Mouse (Mus musculus): Measurements from ENCODE around the gene Fyn. TPM values are rescaled to one million over a fixed set of nuclear protein-coding genes. Genes with fewer than 3 reads are reported as not detected.

Gene Fyn
- polyA plus RNA-seq, 1 experiment from 2014 or later, result 18.0 TPM

- WGBS, result 63% methylated on average over 5 of the region's 5 CpGs
- Histone ChIP-seq H3K27me3 (replicated peaks) (no peaks in the 10 kb centered on the region), H3K4me3 (no peak overlapping the region), H3K9me3 (replicated peaks) (no peaks in the 10 kb centered on the region), H3K4me1 (replicated peaks) (peaks cover 45% of the 10 kb centered on the region), H3K36me3 (no peaks in the 10 kb centered on the region), H3K27ac (ENCODE audit: poor library complexity, severe bottlenecking) (no peak overlapping the region), H3K4me2 (no peak overlapping the region), H3K9ac (no peak overlapping the region)
- ATAC-seq (ENCODE audit: insufficient number of reproducible peaks, low FRiP score), result no peak
These were observed 93.3 kb downstream of the Fyn start for GRCm38 (mm10) chr10:39461909-39462308.

GRCm38 (mm10) chr10:39462711-39463110 lies 94.1 kb downstream of the Fyn start:
- Histone ChIP-seq H3K9me3 (replicated peaks) (no peaks in the 10 kb centered on the region), H3K4me2 (no peak overlapping the region), H3K27ac (ENCODE audit: poor library complexity, severe bottlenecking) (no peak overlapping the region), H3K4me1 (replicated peaks) (peaks cover 49% of the 10 kb centered on the region), H3K27me3 (replicated peaks) (no peaks in the 10 kb centered on the region), H3K9ac (no peak overlapping the region), H3K36me3 (no peaks in the 10 kb centered on the region), H3K4me3 (no peak overlapping the region)
- no peak for ATAC-seq (ENCODE audit: insufficient number of reproducible peaks, low FRiP score)
- 42% methylated on average over 8 of the region's 8 CpGs for WGBS

GRCm38 (mm10) chr10:39464383-39464782 lies 95.7 kb downstream of the Fyn start:
- Histone ChIP-seq H3K36me3 (no peaks in the 10 kb centered on the region), H3K9me3 (replicated peaks) (no peaks in the 10 kb centered on the region), H3K9ac (no peak overlapping the region), H3K27ac (ENCODE audit: poor library complexity, severe bottlenecking) (no peak overlapping the region), H3K4me3 (no peak overlapping the region), H3K4me2 (no peak overlapping the region), H3K4me1 (replicated peaks) (peaks cover 45% of the 10 kb centered on the region), H3K27me3 (replicated peaks) (no peaks in the 10 kb centered on the region)
- 87% methylated on average over 5 of the region's 5 CpGs for WGBS
- ATAC-seq (ENCODE audit: insufficient number of reproducible peaks, low FRiP score), result no peak

GRCm38 (mm10) chr10:39467317-39467716 lies 98.7 kb downstream of the Fyn start:
- no peak overlapping the region for H3K4me3 ChIP-seq
- H3K27me3 ChIP-seq (replicated peaks), result no peaks in the 10 kb centered on the region
- no peak overlapping the region for H3K27ac ChIP-seq (ENCODE audit: poor library complexity, severe bottlenecking)
- no peaks in the 10 kb centered on the region for H3K36me3 ChIP-seq
- no peak overlapping the region for H3K4me2 ChIP-seq
- H3K9ac ChIP-seq, result no peak overlapping the region
- ATAC-seq (ENCODE audit: insufficient number of reproducible peaks, low FRiP score), result no peak
- no peaks in the 10 kb centered on the region for H3K9me3 ChIP-seq (replicated peaks)
- H3K4me1 ChIP-seq (replicated peaks), result peaks cover 36% of the 10 kb centered on the region
- 58% methylated on average over 6 of the region's 6 CpGs for WGBS

- WGBS, result 86% methylated on average over 7 of the region's 7 CpGs
- Histone ChIP-seq H3K9ac (no peak overlapping the region), H3K36me3 (no peaks in the 10 kb centered on the region), H3K4me1 (replicated peaks) (peaks cover 31% of the 10 kb centered on the region), H3K4me2 (no peak overlapping the region), H3K9me3 (replicated peaks) (no peaks in the 10 kb centered on the region), H3K4me3 (no peak overlapping the region), H3K27me3 (replicated peaks) (no peaks in the 10 kb centered on the region), H3K27ac (ENCODE audit: poor library complexity, severe bottlenecking) (no peak overlapping the region)
- ATAC-seq (ENCODE audit: insufficient number of reproducible peaks, low FRiP score), result no peak
These were observed 99.2 kb downstream of the Fyn start for GRCm38 (mm10) chr10:39467821-39468220.

- 87% methylated on average over 3 of the region's 3 CpGs for WGBS
- Histone ChIP-seq H3K9me3 (replicated peaks) (no peaks in the 10 kb centered on the region), H3K4me1 (replicated peaks) (peaks cover 29% of the 10 kb centered on the region), H3K9ac (no peak overlapping the region), H3K27ac (ENCODE audit: poor library complexity, severe bottlenecking) (no peak overlapping the region), H3K4me2 (no peak overlapping the region), H3K4me3 (no peak overlapping the region), H3K36me3 (no peaks in the 10 kb centered on the region), H3K27me3 (replicated peaks) (no peaks in the 10 kb centered on the region)
- no peak for ATAC-seq (ENCODE audit: insufficient number of reproducible peaks, low FRiP score)
These were observed 99.9 kb downstream of the Fyn start for GRCm38 (mm10) chr10:39468576-39468975.

GRCm38 (mm10) chr10:39469341-39469740 lies 100.7 kb downstream of the Fyn start:
- ATAC-seq (ENCODE audit: insufficient number of reproducible peaks, low FRiP score), result no peak
- Histone ChIP-seq H3K27me3 (replicated peaks) (no peaks in the 10 kb centered on the region), H3K4me3 (no peak overlapping the region)

GRCm38 (mm10) chr10:39470321-39470720 lies 101.7 kb downstream of the Fyn start:
- H3K4me1 ChIP-seq (replicated peaks), result peaks cover 26% of the 10 kb centered on the region
- 82% methylated on average over 7 of the region's 7 CpGs for WGBS
- H3K36me3 ChIP-seq, result no peaks in the 10 kb centered on the region
- H3K27ac ChIP-seq (ENCODE audit: poor library complexity, severe bottlenecking), result no peak overlapping the region
- ATAC-seq (ENCODE audit: insufficient number of reproducible peaks, low FRiP score), result no peak
- H3K27me3 ChIP-seq (replicated peaks), result no peaks in the 10 kb centered on the region
- no peak overlapping the region for H3K4me3 ChIP-seq
- no peaks in the 10 kb centered on the region for H3K9me3 ChIP-seq (replicated peaks)
- no peak overlapping the region for H3K4me2 ChIP-seq
- H3K9ac ChIP-seq, result no peak overlapping the region

More at GRCm38 (mm10) chr10:39469341-39469740, 100.7 kb downstream of the Fyn start:
- Histone ChIP-seq H3K4me2 (no peak overlapping the region), H3K9me3 (replicated peaks) (no peaks in the 10 kb centered on the region), H3K27ac (ENCODE audit: poor library complexity, severe bottlenecking) (no peak overlapping the region), H3K4me1 (replicated peaks) (peaks cover 29% of the 10 kb centered on the region), H3K9ac (no peak overlapping the region), H3K36me3 (no peaks in the 10 kb centered on the region)
- whole genome bisulfite sequencing, result 65% methylated on average over 7 of the region's 7 CpGs

- Histone ChIP-seq H3K36me3 (no peaks in the 10 kb centered on the region), H3K27ac (ENCODE audit: poor library complexity, severe bottlenecking) (no peak overlapping the region), H3K4me2 (no peak overlapping the region), H3K9ac (no peak overlapping the region), H3K4me1 (replicated peaks) (peaks cover 26% of the 10 kb centered on the region), H3K27me3 (replicated peaks) (no peaks in the 10 kb centered on the region), H3K9me3 (replicated peaks) (no peaks in the 10 kb centered on the region), H3K4me3 (no peak overlapping the region)
- no peak for ATAC-seq (ENCODE audit: insufficient number of reproducible peaks, low FRiP score)
- WGBS, result 80% methylated on average over 7 of the region's 7 CpGs
These were observed 102.5 kb downstream of the Fyn start for GRCm38 (mm10) chr10:39471040-39471713.

- Histone ChIP-seq H3K27ac (ENCODE audit: poor library complexity, severe bottlenecking) (no peak overlapping the region), H3K4me2 (no peak overlapping the region)
- WGBS, result 70% methylated on average over 15 of the region's 15 CpGs
These were observed 103.3 kb downstream of the Fyn start for GRCm38 (mm10) chr10:39471714-39472531.

GRCm38 (mm10) chr10:39472923-39473322 lies 104.3 kb downstream of the Fyn start:
- no peak for ATAC-seq (ENCODE audit: insufficient number of reproducible peaks, low FRiP score)
- Histone ChIP-seq H3K27ac (ENCODE audit: poor library complexity, severe bottlenecking) (no peak overlapping the region), H3K4me3 (no peak overlapping the region), H3K9ac (no peak overlapping the region), H3K9me3 (replicated peaks) (no peaks in the 10 kb centered on the region), H3K4me1 (replicated peaks) (peaks cover 21% of the 10 kb centered on the region), H3K36me3 (no peaks in the 10 kb centered on the region), H3K4me2 (no peak overlapping the region), H3K27me3 (replicated peaks) (no peaks in the 10 kb centered on the region)
- WGBS, result 77% methylated on average over 7 of the region's 7 CpGs

More at GRCm38 (mm10) chr10:39471714-39472531, 103.3 kb downstream of the Fyn start:
- Histone ChIP-seq H3K27me3 (replicated peaks) (no peaks in the 10 kb centered on the region), H3K4me1 (replicated peaks) (peaks cover 26% of the 10 kb centered on the region), H3K36me3 (no peaks in the 10 kb centered on the region), H3K4me3 (no peak overlapping the region), H3K9me3 (replicated peaks) (no peaks in the 10 kb centered on the region), H3K9ac (no peak overlapping the region)
- ATAC-seq (ENCODE audit: insufficient number of reproducible peaks, low FRiP score), result no peak
